Mouse (Mus musculus) gastrocnemius, adult 18-20 months (tissue): ENCODE data around the gene Idnk. TPM values are rescaled to one million over a fixed set of nuclear protein-coding genes. Genes with fewer than 3 reads are reported as not detected.
A peak's percentile ranks its signal among the peaks of the same experiment; 100 is the strongest.

Source experiments
- DNase-seq: peaks from one replicate; pipeline ENCODE4 v3.0.0; 2021; ENCODE audit warnings: low spot score
- long read RNA-seq, 2 experiments: library from polyadenylated mRNA; stranded (forward); transcript quantifications; one replicate each; pipeline ENCODE4 v2.0.0; 2021
- total RNA-seq, 2 experiments: library from RNA; stranded (reverse); gene quantifications; 2 replicates each; pipeline ENCODE4 v1.2.3; 2021

Gene Idnk
- total RNA-seq: 1 to 10 TPM; 5.9 to 7.9 TPM
- long read RNA-seq, experiment 1, partial matches to known transcripts: 0 of 8 reads
- long read RNA-seq, experiment 1, other reads (novel, unspliced or antisense): 3 of 8 reads
- long read RNA-seq, experiment 2, partial matches to known transcripts: 0 of 4 reads
- long read RNA-seq, experiment 2, other reads (novel, unspliced or antisense): 2 of 4 reads

DNA sequence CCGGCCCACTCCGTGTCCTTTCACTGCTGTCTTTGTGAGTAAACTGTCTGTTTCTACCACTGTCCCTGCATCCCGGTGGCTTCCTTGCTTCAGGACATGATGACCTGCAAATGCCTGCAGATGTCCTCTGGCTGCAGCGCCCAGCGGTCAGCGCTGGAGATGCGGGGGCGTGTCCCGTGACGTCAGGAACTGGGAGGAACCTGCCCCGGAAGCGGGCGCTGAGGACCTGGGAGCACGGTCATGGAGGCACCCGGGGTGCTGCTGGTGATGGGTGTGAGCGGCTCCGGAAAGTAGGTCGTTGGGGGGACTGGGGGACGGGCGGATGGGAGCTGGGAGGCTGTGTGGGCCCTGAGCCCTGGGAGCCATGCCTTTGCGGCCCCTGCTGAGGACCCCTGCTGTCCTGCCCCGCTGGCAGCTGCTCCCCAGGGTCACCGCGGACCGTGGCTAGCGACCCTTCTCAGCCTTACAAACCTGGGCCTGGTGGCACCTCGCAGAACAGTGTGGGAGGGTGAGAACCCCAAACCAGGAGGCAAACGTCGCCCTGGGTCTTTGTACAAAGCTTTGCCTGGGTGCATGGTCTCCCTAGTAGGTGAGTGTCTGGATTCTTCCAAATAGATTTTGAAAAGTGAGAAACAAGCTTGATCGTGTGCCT, at the start of gene Idnk:
Gene Idnk, plus strand, starts transcription at position 203 of the 652 bp plus-strand sequence.
- peak; percentile 90 for DNase-seq

DNA sequence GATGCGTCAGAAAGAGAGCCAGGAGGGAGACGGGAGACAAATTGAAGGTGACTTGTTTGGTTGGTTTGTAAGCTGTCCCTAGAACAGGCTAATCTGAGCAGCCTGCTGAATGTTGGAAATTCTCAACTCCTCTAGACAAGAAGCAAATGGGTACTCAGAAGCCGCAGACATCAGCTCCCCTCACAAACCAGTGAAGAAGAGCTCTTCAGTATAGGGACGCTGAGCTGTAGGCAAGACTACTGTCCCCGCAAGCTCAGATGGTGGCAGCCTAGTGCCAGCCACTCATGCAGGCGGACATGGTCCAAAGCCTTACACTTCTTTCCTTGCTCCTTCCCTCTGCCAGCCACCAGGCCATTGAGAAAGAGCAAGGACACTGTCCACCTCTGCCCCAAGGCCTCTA, 46.1 kb upstream of the Idnk start:
- no peak for DNase-seq

DNA sequence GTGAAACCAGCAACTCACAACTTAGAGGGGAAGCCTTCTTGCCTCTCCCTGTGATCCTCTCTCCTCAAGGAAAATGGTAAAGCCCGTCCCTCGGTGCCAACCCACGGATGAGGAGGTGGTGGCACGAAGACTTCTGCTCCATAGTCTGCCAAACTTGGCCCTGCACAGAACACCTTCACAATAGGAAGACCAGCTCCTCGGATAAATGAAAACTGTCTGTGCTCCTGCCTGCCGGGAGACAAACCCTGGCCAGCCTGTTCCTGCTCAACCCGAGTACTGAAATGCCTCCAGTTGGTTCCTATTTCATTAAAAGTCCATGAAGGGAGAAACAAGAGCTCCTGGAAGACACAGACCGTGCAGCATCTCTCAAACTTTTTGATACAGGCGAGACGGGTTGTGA, 45.3 kb upstream of the Idnk start:
- DNase-seq: no peak

DNA sequence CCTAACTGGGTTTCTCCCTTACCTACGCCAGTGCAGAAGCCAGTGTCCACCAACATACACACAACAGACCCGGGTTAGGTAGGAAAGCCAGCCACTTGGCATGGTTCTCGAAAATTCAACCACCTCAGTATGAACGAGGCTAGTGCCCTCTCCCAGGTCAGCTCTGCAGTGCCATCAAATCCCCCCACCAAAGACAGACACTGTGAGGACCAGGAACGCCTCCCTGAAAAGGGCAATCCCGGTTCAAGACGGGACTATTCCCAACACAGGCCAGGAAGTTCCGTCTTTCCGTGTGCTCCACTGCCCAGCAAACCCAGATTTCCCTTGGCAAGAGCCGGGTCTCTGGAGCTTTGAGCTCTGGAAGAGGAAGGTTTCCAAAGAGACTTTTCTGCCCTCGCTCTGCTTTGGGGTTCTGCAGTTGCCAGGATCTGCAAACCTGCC, 44.8 kb upstream of the Idnk start:
- peak; percentile 8 for DNase-seq

DNA sequence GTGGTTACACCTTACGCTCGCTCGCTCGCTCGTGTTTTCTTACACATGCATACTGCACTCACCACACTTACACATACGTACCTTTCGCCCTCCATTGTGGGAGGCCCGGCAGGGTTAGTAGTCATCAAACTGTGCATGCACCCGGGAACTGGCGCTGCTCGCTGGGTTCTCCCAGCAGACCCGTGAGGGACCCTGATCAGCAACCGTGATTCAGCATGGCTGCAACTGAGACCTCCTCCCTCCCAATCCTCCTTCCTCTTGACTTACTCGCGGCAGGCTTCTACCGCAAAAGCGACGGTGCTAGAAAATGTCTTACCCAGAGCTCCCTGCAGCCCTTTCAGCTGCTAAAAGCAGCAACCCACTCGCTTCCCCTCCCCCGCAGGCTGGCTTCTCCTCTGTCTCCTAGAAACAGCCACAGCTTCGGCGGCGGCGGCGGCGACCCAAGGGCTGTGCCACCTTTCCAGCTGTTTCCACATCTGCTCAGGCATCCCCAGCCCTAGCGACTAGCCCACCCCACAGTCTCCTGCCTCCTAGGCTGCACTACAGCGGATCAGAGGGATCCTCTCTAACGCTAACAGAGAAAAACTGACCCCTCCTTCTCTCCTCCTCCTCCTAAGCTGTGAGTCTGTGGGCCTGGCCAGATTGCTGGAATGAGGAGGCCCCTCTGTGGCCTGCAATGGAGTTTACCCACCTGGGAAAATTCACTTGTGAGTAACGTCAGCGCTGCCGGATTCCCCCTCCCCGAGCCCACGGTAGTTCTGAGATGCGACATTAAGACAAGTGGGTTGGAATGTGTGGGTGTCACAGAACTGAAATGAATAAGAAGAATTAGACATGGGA, 44.2 kb upstream of the Idnk start, which contains the start of gene Klhl3:
Gene Klhl3, minus strand, starts transcription at position 532 of the 840 bp plus-strand sequence.
- DNase-seq: peak; percentile 45

DNA sequence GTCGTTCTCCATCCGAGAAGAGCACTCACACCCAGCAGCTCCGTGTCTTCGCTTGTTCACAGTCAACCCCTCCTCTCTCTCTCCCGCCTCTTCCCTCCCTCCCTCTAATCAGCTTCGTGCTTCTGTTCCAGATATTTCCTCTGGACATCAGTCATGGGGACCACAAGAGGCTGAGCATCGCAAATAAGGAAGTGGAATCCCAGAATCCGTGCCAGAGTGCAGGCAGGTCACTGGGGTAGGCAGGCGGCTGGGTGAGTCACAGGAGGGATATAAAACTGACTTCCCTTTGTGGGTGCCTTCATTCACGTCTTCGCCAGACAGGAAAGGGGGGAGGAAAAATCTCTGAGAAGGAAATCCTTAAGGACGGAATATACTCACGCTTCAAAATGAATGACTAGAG, 42.2 kb upstream of the Idnk start:
- DNase-seq: peak; percentile 11

DNA sequence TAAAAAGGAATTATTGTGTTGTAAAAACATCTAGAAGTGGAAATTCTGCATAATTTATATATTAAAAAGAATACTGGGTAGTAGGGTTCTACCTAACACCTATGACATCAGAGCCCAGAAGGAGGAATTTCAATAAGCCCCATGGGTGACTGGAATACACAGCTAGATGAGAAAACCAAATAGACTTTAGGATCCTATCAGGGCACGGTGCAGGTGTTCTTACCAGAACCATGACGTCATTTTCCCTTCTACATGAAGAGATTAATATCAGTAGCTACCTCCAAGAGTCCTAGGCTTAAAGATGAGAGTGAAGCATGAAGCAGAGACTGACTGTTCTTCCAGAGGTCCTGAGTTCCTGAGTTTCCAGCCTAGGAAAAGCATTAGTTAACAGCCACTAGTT, 40.6 kb upstream of the Idnk start:
- DNase-seq: no peak

DNA sequence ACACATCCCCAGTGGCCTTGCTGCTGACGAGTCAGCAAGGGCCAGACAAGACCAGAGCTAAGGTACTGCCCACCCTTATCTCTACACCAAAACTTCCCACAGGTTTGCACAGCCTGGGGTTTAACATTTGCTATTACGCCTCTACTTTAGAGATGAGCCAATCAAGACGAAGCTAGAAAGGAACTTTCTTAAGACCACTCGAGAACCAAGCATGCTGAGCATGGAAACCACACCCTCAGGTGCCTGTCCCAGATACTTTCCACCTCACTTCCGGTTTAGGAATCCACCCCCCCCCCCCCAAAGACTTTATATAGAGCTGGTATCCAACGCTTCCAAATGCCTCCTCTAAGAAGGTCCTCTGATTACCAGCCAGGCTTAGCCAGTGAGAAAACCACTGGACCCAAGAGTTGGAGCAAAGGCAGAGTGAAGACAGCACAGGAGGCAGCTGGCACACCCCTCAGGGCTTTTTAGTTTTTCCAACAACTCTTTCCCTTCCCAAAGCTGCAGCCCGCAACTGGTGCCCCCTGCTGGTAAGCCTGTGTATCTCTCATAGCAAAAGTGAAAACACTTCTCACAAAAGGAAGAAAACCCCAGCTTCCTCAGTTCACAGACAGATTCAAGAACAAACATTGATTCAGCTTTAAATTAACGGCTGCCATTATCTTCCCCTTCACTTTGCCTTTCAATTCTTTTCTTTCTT, 40.0 kb upstream of the Idnk start:
- DNase-seq: peak; percentile 70

DNA sequence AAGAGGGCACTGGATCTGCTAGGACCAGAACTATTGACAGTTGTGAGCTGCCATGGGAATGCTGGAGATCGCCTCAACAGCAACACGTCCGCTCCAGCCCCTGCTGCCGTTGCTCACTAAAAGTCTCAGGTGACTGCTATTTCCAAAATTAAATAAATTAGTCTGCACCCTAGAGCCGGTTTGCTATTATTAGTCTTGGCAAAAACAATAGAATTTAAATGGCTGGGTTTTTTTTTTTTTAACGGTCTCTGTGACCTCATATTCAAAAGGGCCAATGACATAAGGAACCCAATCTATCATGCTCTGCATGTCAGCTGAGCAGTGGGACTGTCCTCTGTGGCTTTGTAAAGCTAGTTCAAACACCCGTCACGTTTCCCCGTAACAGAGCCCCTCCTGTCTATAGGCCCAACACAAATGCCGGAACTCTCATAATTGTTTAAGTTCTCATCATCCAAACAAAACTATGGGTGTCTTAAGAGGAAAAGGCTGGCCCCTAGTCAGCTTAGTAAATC, 34.6 kb upstream of the Idnk start:
- DNase-seq: no peak

DNA sequence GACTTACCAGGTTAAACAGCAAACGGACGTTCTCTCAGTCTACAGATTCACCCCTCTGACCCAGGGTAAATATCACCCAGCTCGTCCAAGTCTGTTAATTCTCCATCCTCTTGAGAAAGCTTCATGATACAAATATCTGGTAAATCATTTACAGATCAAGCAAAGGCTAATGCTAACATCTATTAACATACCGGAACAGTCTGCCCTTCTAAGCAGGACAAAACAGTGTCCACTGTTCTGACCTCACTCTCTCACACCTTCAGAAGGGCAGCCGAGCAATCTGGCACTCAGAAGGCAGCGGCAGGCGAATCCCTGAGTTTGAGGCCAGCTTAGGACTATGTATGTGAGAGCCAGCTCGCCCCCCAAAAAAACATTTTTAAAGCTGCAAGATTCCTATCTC, 34.1 kb upstream of the Idnk start:
- DNase-seq: no peak

DNA sequence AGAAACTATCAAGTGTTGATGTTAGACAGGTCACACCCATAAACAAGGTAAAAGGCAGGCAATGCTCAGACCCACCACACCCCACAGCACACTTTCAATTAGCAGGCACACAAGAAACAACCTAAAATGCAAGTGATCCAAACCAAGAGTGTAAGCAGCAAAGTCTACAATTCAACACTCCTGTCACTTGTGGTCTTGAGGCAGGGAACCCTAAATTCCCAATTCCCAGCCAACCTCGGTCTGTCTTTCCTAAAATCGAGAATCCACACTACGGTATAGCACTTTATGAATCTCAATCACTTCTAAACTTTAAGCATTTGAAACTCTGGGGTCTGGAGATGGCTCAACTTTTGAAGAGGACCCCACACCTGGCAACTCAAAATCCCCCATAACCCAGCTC, 33.2 kb upstream of the Idnk start:
- no peak for DNase-seq

DNA sequence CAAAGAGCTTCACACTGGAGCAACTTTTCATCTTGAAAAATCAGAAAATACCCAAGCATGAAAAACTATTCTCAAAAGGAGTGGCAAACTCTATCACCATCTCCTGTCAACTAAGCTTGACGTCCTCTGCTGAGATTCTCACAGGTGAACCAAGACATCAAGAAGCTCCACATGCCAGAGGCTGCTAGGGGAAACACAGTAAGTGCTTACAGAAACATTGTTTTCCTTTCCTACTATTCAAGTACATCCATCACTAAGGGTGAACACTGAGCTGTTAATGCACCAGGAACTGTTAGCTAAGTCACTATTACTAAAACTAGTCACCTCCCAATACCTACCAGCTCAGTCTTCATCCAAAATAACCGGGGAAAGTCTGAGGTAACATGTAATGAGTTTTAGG, 32.5 kb upstream of the Idnk start:
- DNase-seq: no peak

DNA sequence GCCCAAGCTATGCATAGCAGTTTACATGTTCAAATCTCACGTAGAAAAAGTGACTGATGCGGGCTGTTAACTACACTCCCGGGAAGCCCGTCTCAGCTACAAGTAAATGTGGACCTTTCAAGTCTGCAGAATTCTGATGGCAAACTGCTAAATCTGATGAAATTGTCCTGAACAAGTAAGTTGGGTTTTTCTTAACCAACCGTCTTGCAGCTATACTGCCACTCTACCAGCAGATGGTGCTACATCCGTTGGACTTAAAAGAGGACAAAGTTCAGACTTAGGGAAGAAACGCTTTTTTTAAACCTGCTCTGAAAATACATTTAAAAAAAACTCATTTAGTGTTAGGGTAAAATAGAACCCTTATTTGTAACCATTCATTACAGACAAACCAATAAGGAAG, 31.3 kb upstream of the Idnk start:
- DNase-seq: peak; percentile 64

DNA sequence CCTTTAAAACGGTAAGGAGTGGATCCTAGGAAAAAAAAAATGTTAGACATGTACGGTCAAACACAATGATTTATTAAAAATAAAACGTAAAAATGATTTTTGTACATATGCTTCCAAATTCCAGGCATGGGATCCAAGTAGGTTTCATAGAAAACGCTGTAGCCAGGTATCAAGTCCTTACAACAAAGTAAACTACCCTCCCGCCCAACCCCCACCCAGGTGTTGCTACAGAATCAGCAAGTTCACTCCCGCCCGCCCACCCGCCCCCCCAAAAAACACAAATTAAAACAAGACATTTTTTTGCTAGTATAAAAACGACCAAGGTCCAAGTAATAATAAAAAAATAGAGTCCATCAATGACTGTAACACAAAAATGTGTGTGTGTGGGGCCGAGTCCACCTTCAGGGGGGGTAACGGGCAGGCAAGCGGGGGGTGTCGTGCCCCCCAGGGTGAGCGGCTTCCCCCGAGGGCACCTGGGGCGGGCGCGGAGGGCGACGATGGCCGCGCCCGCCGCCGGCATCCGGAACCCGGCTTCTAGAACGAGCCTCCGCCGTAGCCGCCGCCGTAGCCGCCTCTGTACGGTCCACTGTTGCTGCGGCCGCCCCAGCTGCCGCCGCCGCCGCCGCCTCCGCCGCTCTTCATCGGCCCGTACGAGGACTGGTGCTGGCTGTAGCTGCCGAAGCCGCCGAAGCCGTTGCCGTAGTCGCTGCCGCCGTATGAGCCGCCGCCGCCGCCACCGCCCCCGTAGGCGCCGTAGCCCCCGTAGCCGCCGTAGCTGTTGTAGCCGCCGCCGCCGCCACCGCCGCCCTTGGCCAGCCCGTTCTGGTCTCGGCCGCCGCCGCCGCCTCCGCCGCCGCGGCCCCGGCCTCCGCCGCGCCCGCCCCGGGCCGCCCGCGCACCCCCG, 30.3 kb upstream of the Idnk start:
- no peak for DNase-seq

DNA sequence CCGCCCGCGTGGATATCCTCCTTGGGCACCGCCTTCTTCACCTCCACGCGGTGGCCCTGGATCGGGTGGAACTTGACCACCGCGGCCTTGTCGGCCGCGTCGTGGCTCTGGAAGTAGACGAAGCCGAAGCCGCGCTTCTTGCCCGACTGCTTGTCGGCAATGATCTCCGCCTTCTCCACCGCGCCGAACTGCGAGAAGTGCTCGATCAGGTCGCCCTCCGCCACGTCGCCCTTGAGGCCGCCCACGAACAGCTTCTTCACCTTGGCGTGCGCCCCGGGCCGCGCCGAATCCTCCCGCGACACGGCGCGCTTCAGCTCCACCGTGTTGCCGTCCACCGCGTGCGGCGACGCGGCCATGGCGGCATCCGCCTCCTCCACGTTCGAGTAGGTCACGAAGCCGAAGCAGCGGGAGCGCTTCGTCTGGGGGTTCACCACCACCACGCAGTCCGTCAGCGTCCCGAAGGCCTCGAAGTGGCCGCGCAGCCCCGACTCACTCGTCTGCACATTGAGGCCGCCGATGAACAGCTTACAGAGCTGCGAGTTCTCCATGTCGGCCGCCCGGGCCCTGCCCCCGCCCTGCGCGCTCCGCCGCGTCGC, 29.6 kb upstream of the Idnk start:
- peak; percentile 41 for DNase-seq

DNA sequence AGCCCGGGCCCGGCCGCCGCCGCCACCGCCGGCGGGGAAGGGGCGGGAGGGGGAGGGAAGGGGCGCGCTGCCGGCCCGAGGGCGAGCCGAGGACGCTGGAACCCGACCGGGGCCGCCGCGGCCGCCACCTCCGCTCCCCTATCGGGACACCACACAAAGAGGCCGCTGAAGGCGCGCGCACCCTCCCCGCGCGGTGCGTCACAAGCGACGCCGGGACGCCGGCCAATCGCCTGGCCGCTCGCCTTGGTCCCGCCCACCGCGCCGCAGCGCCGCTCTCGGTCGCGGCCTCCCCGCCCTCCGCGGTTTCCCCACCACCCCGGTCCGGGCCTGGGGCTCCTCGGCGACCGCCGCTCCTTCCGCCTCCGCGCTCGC, 29.1 kb upstream of the Idnk start, which contains the start of gene Hnrnpa0:
Gene Hnrnpa0, minus strand, starts transcription at position 161 of the 372 bp plus-strand sequence.
- peak; percentile 92 for DNase-seq

DNA sequence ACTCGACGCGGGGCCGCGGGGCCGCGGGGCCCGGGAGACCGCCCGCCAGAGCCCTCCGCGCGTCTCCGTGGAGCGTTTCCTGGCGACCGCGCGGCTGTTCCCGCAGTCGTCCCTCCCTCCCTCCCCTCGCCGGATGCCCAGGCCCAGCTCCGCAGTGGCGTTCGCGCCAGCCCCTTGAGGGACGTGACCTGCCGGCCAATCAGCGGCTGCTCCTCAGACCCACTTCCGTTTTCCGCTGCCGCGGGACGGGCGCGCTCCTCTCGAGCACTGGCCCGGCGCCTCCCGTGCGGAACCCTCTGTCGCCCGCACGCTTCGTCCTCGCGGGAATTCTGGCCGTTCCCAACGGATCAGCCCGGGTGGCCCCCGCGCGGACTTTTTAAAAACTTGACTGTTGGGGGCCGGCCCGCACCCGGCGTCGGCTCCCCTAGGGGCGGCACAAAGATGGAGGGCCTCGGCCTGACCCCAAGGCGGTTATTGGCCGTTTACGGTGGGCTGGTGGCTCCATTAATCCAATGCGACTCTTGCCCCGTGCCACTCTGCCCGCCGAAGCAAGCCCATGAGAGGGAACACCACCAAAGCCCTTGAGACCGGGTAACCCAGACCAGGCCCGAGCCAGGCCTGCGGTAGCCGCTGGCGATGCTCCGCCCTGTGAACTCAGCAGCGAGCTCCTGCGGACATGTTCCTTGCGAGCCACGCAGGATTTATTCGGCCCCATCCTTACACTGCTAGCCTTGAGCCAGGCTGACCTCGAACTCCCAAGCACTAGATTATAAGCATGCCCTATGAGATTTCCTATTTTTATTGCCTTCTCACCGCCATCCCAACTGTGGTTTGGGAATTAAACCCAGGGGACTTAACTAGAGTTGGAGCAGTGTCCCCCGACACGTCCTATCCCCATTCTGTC, 28.4 kb upstream of the Idnk start:
- peak; percentile 96 for DNase-seq

DNA sequence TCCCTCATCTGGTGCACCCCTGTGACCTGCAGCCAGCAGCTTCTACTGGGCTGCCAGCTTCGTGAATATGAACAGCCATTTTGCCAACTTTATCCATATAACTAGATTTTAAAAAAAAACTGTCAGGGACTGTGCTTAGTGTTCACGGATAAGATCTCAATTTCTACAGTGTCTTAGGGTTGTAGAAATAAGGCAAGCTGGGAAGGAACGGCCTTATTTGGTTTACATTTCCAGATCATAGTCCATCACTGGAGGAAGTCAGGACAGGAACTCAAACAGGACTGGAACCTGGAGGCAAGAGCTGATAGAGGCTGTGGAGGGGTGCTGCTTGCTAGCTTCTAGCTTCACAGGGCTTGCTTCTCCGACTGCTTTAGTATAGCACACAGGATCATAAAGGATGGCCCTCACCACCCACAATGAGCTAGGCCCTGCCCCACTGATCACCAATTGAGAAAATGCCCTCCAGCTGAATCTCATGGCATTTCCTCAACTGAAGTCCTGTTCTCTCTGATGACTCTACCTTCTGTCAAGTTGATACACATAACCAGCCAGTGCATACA, 27.7 kb upstream of the Idnk start:
- no peak for DNase-seq

DNA sequence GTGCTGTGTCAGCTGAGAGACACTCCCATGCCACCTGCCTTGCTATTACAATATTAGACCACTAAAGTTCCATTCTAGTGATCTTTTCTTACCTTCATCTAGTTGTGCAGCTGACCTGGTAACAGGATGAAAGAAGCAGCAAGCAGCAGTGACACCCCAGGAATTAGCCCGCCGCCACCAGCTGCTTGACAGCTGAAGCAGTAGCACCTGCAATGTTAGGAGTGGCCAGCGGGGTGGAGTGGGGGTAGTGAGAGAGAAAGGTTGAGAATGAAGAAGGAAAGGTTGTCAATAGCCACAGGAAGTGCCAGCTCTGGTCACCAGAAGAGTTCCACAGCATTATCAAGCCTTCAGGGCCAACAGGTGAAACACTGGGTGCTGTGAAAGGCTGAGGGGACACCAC, 25.8 kb upstream of the Idnk start:
- no peak for DNase-seq
